Mouse (Mus musculus) limb, embryonic 13.5 days (tissue): ENCODE data around the gene Vav3. TPM values are rescaled to one million over a fixed set of nuclear protein-coding genes. Genes with fewer than 3 reads are reported as not detected.
A peak's percentile ranks its signal among the peaks of the same experiment; 100 is the strongest.

Source experiments
- ATAC-seq: fragments of 200-750 bp; cut with Nextera tagmentation; 2 replicates; pipeline ENCODE4 v1.8.0; 2017; ENCODE audit warnings: low read depth, moderate number of reproducible peaks, moderate TSS enrichment; ENCODE audit not compliant: low FRiP score
- H3K27ac ChIP-seq: fragments of 300-500 bp; sonication (generic); 2 replicates; pipeline ENCODE4 v1.5.1; 2015; ENCODE audit warnings: inconsistent platforms, mild to moderate bottlenecking, moderate library complexity
- H3K27me3 ChIP-seq: fragments of 300-500 bp; sonication (generic); 2 replicates; pipeline ENCODE4 v1.6.1; 2015; ENCODE audit warnings: mild to moderate bottlenecking, inconsistent platforms
- H3K36me3 ChIP-seq: fragments of 300-500 bp; sonication (generic); 2 replicates; pipeline ENCODE4 v1.6.1; 2015; ENCODE audit warnings: inconsistent platforms, mild to moderate bottlenecking, moderate library complexity
- H3K4me1 ChIP-seq: fragments of 300-500 bp; sonication (generic); 2 replicates; pipeline ENCODE4 v1.6.1; 2015; ENCODE audit warnings: inconsistent platforms
- H3K4me2 ChIP-seq: fragments of 300-500 bp; sonication (generic); replicated peaks from 2 replicates; pipeline ENCODE4 v1.6.1; 2015; ENCODE audit warnings: inconsistent platforms, mild to moderate bottlenecking, moderate library complexity
- H3K4me3 ChIP-seq: fragments of 300-500 bp; sonication (generic); 2 replicates; pipeline ENCODE4 v1.5.1; 2015; ENCODE audit warnings: moderate library complexity, mild to moderate bottlenecking, inconsistent platforms
- H3K9ac ChIP-seq: fragments of 300-500 bp; sonication (generic); 2 replicates; pipeline ENCODE4 v1.6.1; 2015; ENCODE audit warnings: mild to moderate bottlenecking, inconsistent platforms
- H3K9me3 ChIP-seq: fragments of 300-500 bp; sonication (generic); 2 replicates; pipeline ENCODE4 v1.6.1; 2016; ENCODE audit warnings: inconsistent platforms
- WGBS: fragments of 180-500 bp; shearing (Covaris S2); methylation state at CpG from one replicate; pipeline ENCODE4 v1.1.7; 2015; 5-methylcytosine and 5-hydroxymethylcytosine counted together
- polyA plus RNA-seq: library from polyadenylated mRNA; unstranded; fragments of >200 nt; fragmentation: Nextera tagmentation; extraction: Ambion mirVana; gene quantifications from 2 replicates; pipeline ENCODE4 v1.2.1, GENCODE M21; 2015

Gene Vav3
- 11.6 and 13.2 TPM in 2 replicates for polyA plus RNA-seq

GRCm38 (mm10) chr3:109340274-109341070 lies at the start of gene Vav3:
Gene Vav3 (plus strand): TSS chr3:109340653.
- Histone ChIP-seq H3K4me3 (peak within 1 kb of the TSS; percentile 79), H3K27ac (peak within 1 kb of the TSS; percentile 65; the same call in 1 of the 2 replicates), H3K27me3 (peaks cover 14% of the 10 kb centered on the region), H3K4me2 (peak within 1 kb of the TSS; percentile 92), H3K9me3 (no peaks in the 10 kb centered on the region), H3K9ac (peak within 1 kb of the TSS; percentile 74), H3K36me3 (no peaks in the 10 kb centered on the region), H3K4me1 (peaks cover 13% of the 10 kb centered on the region)
- peak; percentile 82 for ATAC-seq
- under 1% methylated on average over 92 of the region's 92 CpGs for WGBS

GRCm38 (mm10) chr3:109298857-109299256 lies 41.6 kb upstream of the Vav3 start:
- Histone ChIP-seq H3K9me3 (no peaks in the 10 kb centered on the region), H3K9ac (no peak overlapping the region), H3K27me3 (no peaks in the 10 kb centered on the region), H3K4me3 (no peak overlapping the region), H3K4me1 (no peaks in the 10 kb centered on the region), H3K4me2 (no peak overlapping the region), H3K36me3 (no peaks in the 10 kb centered on the region), H3K27ac (no peak overlapping the region)
- ATAC-seq, result peak; percentile 36; the same call in 1 of the 2 replicates
- 68% methylated on average over 6 of the region's 6 CpGs for WGBS

GRCm38 (mm10) chr3:109299303-109300074 lies 41.0 kb upstream of the Vav3 start:
- H3K4me3 ChIP-seq, result no peak overlapping the region
- H3K27me3 ChIP-seq, result no peaks in the 10 kb centered on the region
- no peak overlapping the region for H3K27ac ChIP-seq
- H3K9ac ChIP-seq, result no peak overlapping the region
- H3K36me3 ChIP-seq, result no peaks in the 10 kb centered on the region
- peak; percentile 66; the same call in 1 of the 2 replicates for ATAC-seq
- H3K4me2 ChIP-seq, result no peak overlapping the region
- H3K9me3 ChIP-seq, result no peaks in the 10 kb centered on the region
- H3K4me1 ChIP-seq, result no peaks in the 10 kb centered on the region
- WGBS, result 67% methylated on average over 4 of the region's 4 CpGs

- H3K27me3 ChIP-seq, result no peaks in the 10 kb centered on the region
- no peak for ATAC-seq
- H3K27ac ChIP-seq, result no peak overlapping the region
- no peaks in the 10 kb centered on the region for H3K9me3 ChIP-seq
- no peaks in the 10 kb centered on the region for H3K4me1 ChIP-seq
- H3K4me2 ChIP-seq, result no peak overlapping the region
- 70% methylated on average over 2 of the region's 2 CpGs for WGBS
- H3K4me3 ChIP-seq, result no peak overlapping the region
- H3K9ac ChIP-seq, result no peak overlapping the region
- H3K36me3 ChIP-seq, result no peaks in the 10 kb centered on the region
Observed at GRCm38 (mm10) chr3:109302059-109302458, 38.4 kb upstream of the Vav3 start.

DNA sequence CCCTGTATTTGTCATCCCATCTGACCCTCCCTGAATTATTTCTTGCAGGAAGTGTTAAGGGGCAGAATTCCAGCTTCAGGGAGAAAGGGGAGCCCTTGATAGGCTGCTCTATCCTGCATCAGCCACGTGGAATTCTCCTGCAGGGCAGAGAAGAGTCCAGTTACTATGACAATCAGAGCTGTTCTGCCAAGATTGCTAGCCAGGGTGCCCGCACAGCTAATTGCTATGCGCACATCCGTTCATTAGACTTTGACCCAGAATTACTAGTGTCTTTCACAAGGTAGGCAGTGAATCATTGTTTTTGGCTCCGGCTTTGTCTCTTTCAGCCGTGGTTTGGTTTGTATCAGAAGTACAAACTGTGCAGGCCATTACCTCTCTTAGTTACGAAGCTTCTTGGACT lies 33.0 kb upstream of the Vav3 start:
- ATAC-seq, result no peak
- H3K4me1 ChIP-seq, result peaks cover 16% of the 10 kb centered on the region; the same call in 1 of the 2 replicates
- no peaks in the 10 kb centered on the region for H3K9me3 ChIP-seq
- H3K27ac ChIP-seq, result no peak overlapping the region
- H3K4me2 ChIP-seq, result no peak overlapping the region
- no peaks in the 10 kb centered on the region for H3K27me3 ChIP-seq
- H3K4me3 ChIP-seq, result no peak overlapping the region
- H3K36me3 ChIP-seq, result no peaks in the 10 kb centered on the region
- WGBS, result 61% methylated on average over 7 of the region's 7 CpGs
- no peak overlapping the region for H3K9ac ChIP-seq

DNA sequence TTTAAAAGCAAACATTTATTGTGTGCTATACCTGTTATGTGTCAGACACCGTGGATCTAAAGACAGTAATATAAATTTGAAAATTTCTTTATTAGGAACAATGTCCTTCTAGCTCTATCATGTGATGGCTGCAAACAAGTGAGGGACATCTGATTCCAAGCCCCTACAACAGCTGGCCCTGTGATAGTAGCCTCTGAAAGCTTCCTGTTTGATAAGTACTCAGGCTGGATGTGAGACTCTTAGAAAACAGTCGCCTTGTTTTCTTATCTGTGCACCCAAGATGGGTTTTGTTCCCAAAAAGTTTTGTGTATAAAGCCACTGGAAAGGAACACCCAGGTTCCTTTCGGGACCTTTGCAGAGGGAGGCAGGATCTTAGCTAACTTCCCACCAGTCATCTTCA lies 32.0 kb upstream of the Vav3 start:
- Histone ChIP-seq H3K4me1 (peaks cover 16% of the 10 kb centered on the region; the same call in 1 of the 2 replicates), H3K9me3 (no peaks in the 10 kb centered on the region), H3K36me3 (no peaks in the 10 kb centered on the region), H3K4me3 (no peak overlapping the region), H3K27ac (no peak overlapping the region), H3K27me3 (no peaks in the 10 kb centered on the region), H3K4me2 (no peak overlapping the region), H3K9ac (no peak overlapping the region)
- WGBS, result 81% methylated on average over 3 of the region's 3 CpGs
- ATAC-seq, result no peak

- no peaks in the 10 kb centered on the region for H3K27me3 ChIP-seq
- peak; percentile 39; the same call in 1 of the 2 replicates for ATAC-seq
- H3K4me1 ChIP-seq, result peaks cover 16% of the 10 kb centered on the region; the same call in 1 of the 2 replicates
- H3K27ac ChIP-seq, result no peak overlapping the region
- H3K36me3 ChIP-seq, result no peaks in the 10 kb centered on the region
- no peak overlapping the region for H3K9ac ChIP-seq
- no peaks in the 10 kb centered on the region for H3K9me3 ChIP-seq
- H3K4me3 ChIP-seq, result no peak overlapping the region
- H3K4me2 ChIP-seq, result no peak overlapping the region
- WGBS, result 64% methylated on average over 18 of the region's 18 CpGs
Observed at GRCm38 (mm10) chr3:109309317-109310265, 30.9 kb upstream of the Vav3 start.

DNA sequence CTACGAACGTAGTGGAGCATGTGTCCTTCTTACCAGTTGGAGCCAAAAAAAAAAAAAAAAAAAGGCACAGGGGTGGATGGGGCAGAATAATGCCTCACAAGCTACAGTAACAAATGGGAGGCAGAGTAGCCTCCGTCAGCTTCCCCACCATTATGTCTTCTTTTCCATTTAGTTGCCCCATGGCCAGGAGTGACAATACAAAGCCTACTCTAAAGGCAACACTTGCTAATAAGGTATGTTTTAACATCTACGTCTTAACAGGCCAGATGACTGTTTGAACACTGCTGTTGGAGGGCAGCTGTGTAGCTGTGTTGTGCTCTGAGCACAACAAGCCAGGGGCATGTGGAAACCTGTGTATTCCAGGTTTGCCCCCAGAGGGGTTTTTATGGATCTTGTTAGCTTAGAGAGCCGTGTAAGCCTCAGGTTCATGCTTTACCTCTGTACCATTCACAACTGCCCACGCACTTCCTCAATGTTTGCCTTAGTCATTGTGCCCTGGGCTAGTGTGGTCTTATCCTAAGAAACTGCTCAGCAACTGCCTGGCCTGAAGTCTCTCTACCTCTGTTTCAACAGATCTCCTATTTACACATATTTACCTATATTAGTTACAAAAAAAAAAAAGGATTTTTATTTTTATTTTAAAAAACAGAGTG lies 29.2 kb upstream of the Vav3 start:
- Histone ChIP-seq H3K9ac (no peak overlapping the region), H3K36me3 (no peaks in the 10 kb centered on the region), H3K4me1 (peaks cover 16% of the 10 kb centered on the region; the same call in 1 of the 2 replicates), H3K27ac (no peak overlapping the region), H3K4me2 (no peak overlapping the region), H3K27me3 (no peaks in the 10 kb centered on the region), H3K9me3 (no peaks in the 10 kb centered on the region), H3K4me3 (no peak overlapping the region)
- ATAC-seq, result no peak
- WGBS, result 75% methylated on average over 6 of the region's 6 CpGs

DNA sequence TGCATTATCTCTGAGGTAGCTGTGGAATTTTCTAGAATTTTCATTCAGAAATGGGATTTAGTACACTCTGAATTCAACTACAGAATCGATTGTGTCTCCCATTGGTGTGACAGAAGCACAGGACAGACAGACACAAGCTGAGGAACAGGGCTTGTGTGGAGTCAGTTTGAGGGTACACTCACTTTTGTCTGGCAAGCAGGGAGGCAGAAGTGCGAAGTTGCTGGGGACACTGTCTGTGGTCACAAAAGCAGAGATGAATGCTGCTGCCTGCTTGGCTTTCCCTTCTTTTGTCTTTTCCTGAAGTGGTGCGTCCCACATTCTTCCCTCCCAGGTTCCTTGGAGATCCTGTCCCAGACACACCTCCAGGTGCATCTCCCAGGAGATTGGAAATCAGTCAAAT lies 28.6 kb upstream of the Vav3 start:
- H3K4me3 ChIP-seq, result no peak overlapping the region
- H3K4me1 ChIP-seq, result peaks cover 16% of the 10 kb centered on the region; the same call in 1 of the 2 replicates
- no peak for ATAC-seq
- no peaks in the 10 kb centered on the region for H3K27me3 ChIP-seq
- no peaks in the 10 kb centered on the region for H3K9me3 ChIP-seq
- H3K9ac ChIP-seq, result no peak overlapping the region
- no peak overlapping the region for H3K4me2 ChIP-seq
- 80% methylated on average over 3 of the region's 3 CpGs for WGBS
- no peak overlapping the region for H3K27ac ChIP-seq
- H3K36me3 ChIP-seq, result no peaks in the 10 kb centered on the region

DNA sequence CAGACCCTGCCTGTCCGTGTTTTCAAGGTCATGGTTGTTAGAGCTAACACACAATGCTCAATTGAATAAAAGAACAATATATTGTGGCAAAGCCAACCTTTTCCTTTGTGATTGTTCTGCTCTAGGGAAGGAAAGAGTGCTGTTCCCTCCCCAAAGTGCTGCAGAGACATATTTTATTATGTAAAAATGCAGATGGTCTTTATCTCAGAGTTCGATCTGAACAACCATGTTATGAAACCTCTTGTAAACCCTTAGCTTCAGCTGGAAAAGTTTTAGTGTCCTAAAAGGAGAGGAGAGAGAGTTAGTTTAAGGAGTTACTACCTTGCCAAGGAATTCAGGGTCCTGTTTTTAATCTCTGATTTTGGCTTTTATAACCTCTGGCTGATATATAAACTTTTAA lies 27.0 kb upstream of the Vav3 start:
- peaks cover 13% of the 10 kb centered on the region; the same call in 1 of the 2 replicates for H3K4me1 ChIP-seq
- no peaks in the 10 kb centered on the region for H3K27me3 ChIP-seq
- no peak overlapping the region for H3K4me3 ChIP-seq
- H3K27ac ChIP-seq, result no peak overlapping the region
- H3K36me3 ChIP-seq, result no peaks in the 10 kb centered on the region
- WGBS, result 58% methylated on average over 2 of the region's 2 CpGs
- no peaks in the 10 kb centered on the region for H3K9me3 ChIP-seq
- H3K4me2 ChIP-seq, result no peak overlapping the region
- no peak for ATAC-seq
- no peak overlapping the region for H3K9ac ChIP-seq

GRCm38 (mm10) chr3:109322225-109322624 lies 18.2 kb upstream of the Vav3 start:
- no peak for ATAC-seq
- H3K9ac ChIP-seq, result no peak overlapping the region
- H3K9me3 ChIP-seq, result no peaks in the 10 kb centered on the region
- no peaks in the 10 kb centered on the region for H3K4me1 ChIP-seq
- no peak overlapping the region for H3K4me2 ChIP-seq
- no peaks in the 10 kb centered on the region for H3K36me3 ChIP-seq
- H3K4me3 ChIP-seq, result no peak overlapping the region
- H3K27ac ChIP-seq, result no peak overlapping the region
- H3K27me3 ChIP-seq, result no peaks in the 10 kb centered on the region
